Mouse (Mus musculus): Measurements from ENCODE around the gene Cd300lf.

The Cd300lf gene

GRCm38 (mm10) chr11:115106638-115107037 is 27.2 kb downstream of the Cd300lf start:
- DNase-seq (ENCODE audit: low spot score in 2 of 2), result no peak

DNA sequence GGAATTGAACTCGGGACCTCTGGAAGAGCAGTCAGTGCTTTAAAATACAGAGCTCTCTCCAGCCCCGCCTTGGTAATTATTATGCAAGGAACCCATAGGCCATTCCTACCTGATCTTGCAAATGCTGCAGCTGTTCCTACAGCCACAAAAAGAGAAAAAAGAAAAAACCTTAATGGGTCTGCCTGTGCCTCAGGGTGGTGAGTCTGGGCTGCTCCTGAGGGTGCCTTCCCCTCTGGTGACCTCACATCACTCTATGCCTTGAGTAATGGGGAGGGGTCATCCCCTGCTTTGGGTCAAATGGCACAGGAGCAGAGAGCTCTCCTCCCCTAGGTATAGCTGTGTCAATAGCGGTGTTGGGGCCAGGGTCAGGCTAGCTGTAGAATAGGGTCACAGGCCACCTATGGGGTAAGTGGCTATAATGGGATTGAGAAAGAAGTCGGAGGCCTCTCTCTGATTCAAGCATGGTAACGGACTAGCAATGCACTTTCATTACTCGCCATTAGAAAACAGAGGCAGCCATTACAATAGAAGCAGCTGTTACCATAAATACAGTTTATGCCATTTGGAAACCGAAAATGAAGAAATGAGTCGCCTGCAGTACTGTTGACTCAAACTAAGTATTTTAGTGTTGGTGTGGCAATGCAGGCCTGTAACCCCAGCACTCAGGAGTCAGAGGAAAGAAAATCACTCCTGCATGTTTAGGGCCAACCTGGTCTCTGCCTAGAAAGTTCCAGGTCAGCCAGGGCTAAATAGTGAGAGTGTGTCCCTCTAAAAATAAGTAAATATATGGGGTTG is 28.8 kb downstream of the Cd300lf start:
- no peak for DNase-seq (ENCODE audit: low spot score in 2 of 2)

GRCm38 (mm10) chr11:115103470-115104413 is 30.1 kb downstream of the Cd300lf start:
- DNase-seq (ENCODE audit: low spot score in 2 of 2), result no peak

GRCm38 (mm10) chr11:115102116-115102515 is 31.7 kb downstream of the Cd300lf start:
- no peak for DNase-seq (ENCODE audit: low spot score in 2 of 2)

DNA sequence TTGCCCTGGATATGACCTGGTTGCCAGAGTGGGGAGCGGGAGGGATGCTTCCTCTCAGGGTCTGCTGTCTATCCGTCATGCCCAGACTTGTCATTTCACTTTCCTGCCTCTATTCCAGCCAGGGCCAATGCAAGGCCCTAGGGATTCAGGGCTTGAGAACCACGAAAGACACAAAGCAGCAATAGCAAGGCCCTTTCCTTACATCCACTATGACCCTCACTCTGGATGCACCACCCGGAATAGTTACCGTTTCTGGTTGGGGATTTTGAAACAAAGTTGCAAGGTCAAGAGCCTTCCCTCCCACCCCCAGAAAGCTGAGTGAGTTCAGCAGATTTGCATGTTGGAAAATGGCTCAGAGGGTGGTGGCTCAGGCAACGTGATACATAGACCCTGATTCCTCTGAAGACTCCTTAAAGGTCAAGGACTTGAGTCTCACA is 32.2 kb downstream of the Cd300lf start:
- no peak for DNase-seq (ENCODE audit: low spot score in 2 of 2)

GRCm38 (mm10) chr11:115100741-115101140 is 33.1 kb downstream of the Cd300lf start:
- DNase-seq (ENCODE audit: low spot score in 2 of 2), result no peak

DNA sequence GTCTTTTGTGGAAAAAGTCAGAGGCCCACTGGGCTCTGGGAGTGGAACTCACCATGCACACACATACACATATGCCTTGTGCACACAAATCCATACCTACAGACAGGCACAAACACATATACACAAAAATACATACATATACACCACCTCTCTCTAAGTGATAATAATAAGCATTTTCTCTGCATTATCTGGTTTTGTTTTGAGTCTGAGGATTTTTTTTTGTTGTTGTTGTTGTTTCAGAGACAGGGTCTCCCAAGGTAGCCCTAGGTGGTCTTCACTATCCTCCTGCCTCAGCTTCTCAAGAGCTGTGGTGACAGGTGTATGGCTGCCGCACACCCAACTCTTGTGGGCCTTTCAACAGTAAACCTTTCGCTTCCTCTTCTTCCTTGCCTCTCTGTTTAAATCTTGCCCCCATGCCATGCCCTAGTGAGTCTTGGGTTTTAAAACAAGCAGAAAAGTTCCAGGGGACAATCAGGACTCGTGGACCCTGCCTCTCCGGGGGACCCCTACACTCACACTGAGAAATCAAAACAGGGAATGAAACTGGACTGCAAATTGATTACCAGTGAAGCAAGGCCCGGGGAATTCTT is 33.7 kb downstream of the Cd300lf start:
- DNase-seq (ENCODE audit: low spot score in 2 of 2), result no peak

DNA sequence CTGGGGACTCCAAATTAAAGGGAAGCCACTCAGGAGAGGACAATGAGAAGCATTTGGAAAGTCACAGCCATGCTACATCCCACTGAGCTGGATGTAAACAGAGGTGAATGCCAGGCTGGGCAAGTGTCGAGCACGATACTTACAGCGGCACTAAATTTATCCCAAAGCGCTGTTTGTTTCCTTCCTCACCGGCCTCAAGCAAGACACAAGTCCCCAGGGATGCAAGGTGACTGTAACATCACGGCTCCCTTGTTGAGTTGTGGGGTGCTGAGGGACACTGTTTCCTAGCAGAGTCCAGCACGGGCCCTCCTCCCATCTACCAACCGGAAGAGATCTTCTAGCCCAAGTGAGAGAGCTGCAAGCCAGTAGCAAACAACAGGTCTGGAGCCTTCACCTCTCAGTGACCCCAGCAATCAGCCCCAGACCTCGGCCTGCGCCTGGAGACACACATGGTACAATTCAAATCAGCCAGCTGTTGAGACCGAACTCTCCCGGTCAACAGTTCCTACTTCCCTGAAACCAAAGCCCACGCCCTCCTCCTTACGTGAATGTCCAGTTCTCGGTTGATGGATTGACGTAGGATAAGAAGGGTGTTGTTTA is 34.5 kb downstream of the Cd300lf start:
- DNase-seq (ENCODE audit: low spot score in 2 of 2), result no peak

- no peak for DNase-seq (ENCODE audit: low spot score in 2 of 2)
Measured at GRCm38 (mm10) chr11:115098203-115098932, 35.4 kb downstream of the Cd300lf start.

DNA sequence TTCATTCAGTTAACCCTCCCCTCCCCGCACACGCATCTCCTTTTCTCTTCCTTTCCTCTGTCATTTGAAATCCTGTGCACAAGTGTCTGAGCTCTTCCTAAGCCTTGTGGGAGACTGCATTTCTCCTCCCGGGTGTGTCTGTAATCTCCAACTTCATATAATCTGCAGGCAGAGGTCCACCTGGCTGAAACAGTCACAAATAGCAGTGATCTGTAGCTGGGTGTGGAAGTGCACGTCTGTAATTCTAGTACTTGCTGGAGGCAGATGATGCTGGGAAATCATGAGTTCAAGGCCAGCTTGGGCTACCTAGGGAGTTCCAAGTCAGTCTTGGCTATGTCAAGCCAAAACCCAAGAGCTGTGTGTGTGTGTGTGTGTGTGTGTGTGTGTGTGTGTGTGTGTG is 41.7 kb downstream of the Cd300lf start:
- no peak for DNase-seq (ENCODE audit: low spot score in 2 of 2)

GRCm38 (mm10) chr11:115091362-115091901 is 42.4 kb downstream of the Cd300lf start, which contains the start of gene Rab37:
Gene Rab37, plus strand, starts transcription at chr11:115091431.
- no peak for DNase-seq (ENCODE audit: low spot score in 2 of 2)

DNA sequence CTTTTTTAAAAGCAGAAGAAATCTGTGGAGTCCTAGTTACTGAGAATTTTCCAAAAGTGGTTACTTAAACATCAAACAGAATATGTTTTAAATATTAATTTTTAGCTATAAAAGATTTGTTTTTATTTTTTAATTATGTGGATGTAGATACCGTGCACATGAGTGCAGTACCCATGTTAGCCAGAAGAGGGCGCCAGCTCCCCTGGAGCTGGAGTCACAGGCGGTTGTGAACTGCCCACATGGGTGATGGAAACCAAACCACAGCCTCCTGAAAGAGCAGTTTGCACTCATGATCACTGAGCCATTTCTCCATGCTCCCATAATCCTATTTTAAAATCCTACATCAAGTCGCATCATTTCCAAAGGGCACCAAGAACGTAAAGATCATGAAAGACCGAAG is 43.9 kb downstream of the Cd300lf start:
- DNase-seq (ENCODE audit: low spot score in 2 of 2), result no peak

GRCm38 (mm10) chr11:115086213-115086612 is 47.6 kb downstream of the Cd300lf start:
- no peak for DNase-seq (ENCODE audit: low spot score in 2 of 2)

DNA sequence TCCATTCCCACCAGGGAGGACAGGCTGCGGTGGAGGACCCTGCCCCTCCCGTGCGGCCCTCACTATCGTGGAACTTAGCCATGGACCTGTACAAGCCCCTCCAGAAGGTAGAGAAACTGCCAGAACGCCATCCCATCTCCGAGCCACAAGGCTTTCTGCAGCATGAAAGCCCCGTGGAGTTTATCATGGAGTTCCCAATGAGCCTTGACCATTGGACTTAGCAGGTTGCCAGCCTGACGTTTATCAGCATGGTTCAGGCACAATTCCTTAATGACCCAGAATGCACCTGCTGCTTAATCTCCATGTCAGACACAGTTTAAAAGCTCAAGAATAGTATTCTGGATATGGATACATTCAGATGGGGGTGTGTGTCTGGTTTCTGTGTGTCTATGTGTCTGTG is 48.7 kb downstream of the Cd300lf start:
- no peak for DNase-seq (ENCODE audit: low spot score in 2 of 2)

- no peak for DNase-seq (ENCODE audit: low spot score in 2 of 2)
Measured at GRCm38 (mm10) chr11:115084595-115084994, 49.2 kb downstream of the Cd300lf start.

DNA sequence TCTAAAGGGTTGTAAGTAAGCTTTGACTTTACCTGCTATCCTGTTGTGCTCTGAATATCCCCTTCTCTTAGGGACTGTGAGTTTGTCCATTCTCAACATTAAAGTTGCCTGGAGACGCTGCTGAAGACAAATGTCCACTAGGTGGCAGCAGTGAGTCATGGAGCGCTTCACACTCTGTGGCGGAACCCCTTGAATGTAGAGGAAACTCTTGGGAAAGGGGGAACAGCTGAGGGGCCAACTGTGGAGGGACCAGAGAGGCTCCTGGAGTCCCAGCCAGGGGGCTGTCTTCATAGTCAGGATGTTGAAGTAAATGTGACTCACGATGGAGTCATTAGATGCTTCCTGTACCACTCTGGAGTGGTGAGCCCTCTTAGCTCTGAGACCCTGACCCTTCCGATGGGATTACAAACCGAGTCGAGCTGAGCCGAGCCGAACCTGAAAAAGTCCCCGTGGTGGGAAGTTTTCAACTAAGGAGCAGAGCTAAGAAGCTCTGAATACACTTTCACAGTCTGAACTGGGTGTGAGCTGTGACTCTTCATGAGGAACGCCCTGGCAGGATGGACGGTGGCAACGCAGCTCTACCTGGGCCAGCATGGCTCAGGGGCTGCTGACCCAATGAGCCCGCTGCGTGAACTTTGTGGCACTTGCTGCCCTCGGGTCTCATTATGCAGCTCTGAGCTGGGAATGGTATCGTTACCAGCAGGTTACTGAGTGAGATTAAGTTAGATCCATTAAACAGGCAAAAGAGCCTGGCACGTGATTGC is 50.2 kb downstream of the Cd300lf start:
- DNase-seq (ENCODE audit: low spot score in 2 of 2), result peak; percentile 48 to 65

DNA sequence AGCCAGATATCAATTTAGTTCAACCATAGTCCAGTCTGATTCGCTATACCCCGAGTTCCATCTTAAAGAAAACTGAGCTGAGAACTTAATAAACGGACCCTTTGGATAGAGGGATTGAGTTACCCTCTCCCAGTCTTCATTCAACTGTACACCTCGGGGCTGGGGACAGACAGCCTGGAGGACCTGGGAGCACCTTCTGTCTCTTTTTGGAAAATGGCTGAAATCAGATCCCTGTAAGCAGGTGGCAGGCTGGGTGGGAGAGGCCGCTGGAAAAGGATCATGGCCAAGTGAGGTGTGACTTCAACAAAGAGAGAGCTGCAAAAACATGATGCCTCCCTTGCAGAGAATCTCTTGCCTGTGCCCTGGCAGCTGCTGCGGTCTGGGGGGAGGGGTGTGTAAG is 51.6 kb downstream of the Cd300lf start:
- DNase-seq (ENCODE audit: low spot score in 2 of 2), result no peak

- DNase-seq (ENCODE audit: low spot score in 2 of 2), result no peak
Measured at GRCm38 (mm10) chr11:115081373-115081772, 52.4 kb downstream of the Cd300lf start.

- peak; percentile 33 to 40 for DNase-seq (ENCODE audit: low spot score in 2 of 2)
Measured at GRCm38 (mm10) chr11:115080886-115081285, 52.9 kb downstream of the Cd300lf start.

GRCm38 (mm10) chr11:115078680-115079079 is 55.1 kb downstream of the Cd300lf start:
- DNase-seq (ENCODE audit: low spot score in 2 of 2), result no peak

All from frontal cortex, postnatal 25 days (tissue).